Mouse (Mus musculus): ENCODE results near the gene Smug1. TPM values are rescaled to one million over a fixed set of nuclear protein-coding genes. Genes with fewer than 3 reads are reported as not detected.

The Smug1 gene
- polyA plus RNA-seq, 1 experiment from 2014 or later: 21.7 TPM

DNA sequence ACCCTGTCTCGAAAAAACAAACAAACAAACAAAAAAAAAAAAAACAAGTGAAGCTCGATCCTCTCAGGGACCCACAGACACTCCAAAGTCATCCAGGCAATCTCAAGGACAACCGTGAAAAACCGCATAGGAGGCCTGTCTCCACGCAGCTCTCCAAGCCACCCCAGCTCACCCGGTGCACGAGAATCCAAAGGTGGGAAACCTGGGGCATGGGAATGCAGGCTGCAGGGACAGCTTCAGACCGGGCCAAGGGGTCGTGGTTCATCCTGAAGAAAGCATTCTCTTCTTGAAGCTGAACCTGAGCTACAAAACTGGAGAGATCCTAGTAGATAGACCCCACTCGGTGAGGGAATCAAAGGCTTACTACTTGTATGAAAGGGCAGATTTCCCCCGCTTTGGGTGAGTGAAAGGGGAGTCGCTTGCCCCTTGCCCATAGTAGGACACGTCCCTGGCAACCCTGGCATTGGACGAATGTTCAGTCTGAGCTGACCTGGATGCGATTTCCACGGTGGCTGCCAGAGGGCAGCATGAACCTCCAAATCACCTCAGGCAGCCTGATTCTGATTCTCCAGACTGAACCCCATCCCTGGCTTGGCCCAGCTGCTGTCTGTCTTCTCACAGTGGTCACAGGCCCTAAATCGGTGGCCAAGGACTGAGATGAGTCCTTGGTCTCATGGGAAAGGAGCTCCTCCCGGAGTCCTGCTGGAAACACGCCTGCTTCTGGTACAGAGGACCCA, 18.7 kb upstream of the Smug1 start:
- Histone ChIP-seq H3K27me3 (ENCODE audit: poor library complexity, severe bottlenecking) (peaks cover 49% of the 10 kb centered on the region), H3K36me3 (replicated peaks) (peaks cover 15% of the 10 kb centered on the region), H3K4me3 (no peak overlapping the region), H3K4me1 (peaks cover 22% of the 10 kb centered on the region), H3K27ac (no peak overlapping the region), H3K9me3 (no peaks in the 10 kb centered on the region)
- 52% methylated on average over 19 of the region's 19 CpGs for WGBS
- DNase-seq (ENCODE audit: extremely low spot score, low spot score): peak; percentile 57

DNA sequence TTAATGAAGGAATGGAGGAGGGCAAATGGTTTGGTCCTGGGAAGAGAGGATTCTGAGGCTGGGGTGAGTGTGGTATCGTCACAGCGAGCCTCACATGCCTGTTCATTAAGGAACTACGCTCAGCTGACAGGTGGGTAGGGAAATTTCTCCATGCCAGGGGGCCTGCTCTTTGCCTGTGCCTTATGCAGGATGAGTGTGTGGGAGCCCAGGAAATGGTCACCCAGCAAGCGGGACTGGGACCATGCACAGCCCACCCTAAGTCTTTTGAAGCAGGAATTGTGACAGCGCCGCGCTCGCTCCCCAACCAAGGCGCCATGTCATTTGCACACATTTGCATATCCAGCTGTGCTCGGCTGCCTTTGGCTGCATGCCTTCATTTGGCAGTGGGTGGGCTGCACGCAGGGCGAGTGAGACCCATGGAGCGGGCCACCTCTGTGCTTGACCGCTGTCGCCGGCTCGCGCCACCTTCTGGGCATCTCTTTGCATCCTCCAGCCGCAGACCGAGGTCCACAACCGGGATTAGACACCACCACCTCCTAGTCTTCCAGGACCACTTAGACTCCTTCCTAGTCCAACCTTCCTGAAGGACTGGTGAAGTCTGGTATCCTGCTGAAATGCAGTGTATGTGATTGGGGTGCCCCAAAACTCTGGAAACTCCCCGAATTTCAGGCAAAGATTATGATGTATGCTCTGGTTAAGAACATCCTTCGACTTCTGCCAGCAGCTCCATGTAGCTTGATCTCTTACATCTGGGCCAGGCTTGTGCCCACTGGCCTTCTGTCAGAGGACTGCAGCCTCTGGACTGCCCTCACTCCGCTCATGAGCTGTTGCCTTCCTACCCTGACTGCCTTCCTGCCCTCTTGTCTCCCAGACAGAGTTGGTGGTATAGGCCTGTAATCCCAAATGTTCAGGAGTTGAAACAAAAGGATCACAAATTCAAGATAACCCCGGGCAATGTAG, 17.0 kb upstream of the Smug1 start:
- Histone ChIP-seq H3K4me1 (peaks cover 22% of the 10 kb centered on the region), H3K27me3 (ENCODE audit: poor library complexity, severe bottlenecking) (peaks cover 66% of the 10 kb centered on the region), H3K4me3 (peak overlapping the region; percentile 41), H3K27ac (no peak overlapping the region), H3K36me3 (replicated peaks) (peaks cover 4% of the 10 kb centered on the region), H3K9me3 (no peaks in the 10 kb centered on the region)
- 13% methylated on average over 25 of the region's 25 CpGs for WGBS
- peak; percentile 50 for DNase-seq (ENCODE audit: extremely low spot score, low spot score)

DNA sequence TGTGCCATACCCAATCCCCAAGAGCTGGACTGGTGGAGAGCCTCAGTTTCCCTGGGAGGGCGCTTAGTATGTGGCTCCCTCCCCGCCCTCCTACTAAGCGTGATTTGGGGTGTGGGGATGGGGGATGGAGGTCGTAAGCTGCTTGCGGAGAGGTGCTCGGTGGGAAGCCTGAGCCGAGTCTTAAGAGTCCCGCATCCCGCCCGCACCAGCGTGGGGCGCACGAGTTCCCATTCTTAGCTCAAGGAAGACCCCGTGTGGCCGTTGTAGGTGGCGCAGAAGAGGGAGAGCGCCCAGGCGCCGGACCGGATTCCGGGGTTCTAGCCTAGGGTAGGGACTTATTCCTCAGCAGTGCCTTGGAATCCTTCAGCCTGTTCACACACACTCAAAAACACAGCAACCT, 16.2 kb upstream of the Smug1 start:
- Histone ChIP-seq H3K27me3 (ENCODE audit: poor library complexity, severe bottlenecking) (peaks cover 74% of the 10 kb centered on the region), H3K4me3 (peak overlapping the region; percentile 41), H3K27ac (peak overlapping the region; percentile 32; the same call in 1 of the 2 replicates), H3K36me3 (replicated peaks) (no peaks in the 10 kb centered on the region), H3K9me3 (no peaks in the 10 kb centered on the region), H3K4me1 (peaks cover 25% of the 10 kb centered on the region)
- WGBS: 2% methylated on average over 21 of the region's 21 CpGs
- peak; percentile 66 for DNase-seq (ENCODE audit: extremely low spot score, low spot score)

DNA sequence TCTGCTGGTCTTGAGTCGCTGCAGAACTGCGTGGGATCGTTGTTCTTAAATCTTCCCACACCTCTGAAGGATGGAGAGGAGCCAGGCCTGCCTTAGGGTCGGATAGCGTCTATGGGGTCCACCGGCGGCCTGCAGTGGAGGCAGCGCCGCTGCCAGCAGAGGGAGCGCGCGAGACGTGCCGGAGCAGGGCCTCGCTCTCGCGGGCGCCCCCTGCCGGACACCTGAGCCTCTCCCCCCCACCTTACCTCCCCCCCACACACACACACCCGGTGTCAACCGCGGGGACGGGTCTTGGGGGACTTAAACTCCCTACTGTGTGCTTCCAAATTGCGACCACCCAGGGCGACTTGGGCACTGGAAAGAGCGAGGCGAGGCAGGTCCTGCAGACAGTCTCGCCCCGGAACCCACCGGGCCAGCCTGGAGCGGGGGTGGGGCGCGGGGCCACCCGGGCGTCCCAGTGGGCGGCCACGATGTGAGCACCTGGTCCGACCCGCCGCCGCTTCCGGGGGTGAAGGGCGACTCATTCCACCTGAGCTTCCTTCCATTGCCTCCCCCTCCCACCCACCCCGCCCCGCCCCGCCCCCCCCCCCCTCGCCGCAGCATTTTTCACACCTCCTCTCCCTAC, 15.4 kb upstream of the Smug1 start:
- WGBS: 2% methylated on average over 41 of the region's 48 CpGs
- H3K4me3 ChIP-seq: peak overlapping the region; percentile 41

DNA sequence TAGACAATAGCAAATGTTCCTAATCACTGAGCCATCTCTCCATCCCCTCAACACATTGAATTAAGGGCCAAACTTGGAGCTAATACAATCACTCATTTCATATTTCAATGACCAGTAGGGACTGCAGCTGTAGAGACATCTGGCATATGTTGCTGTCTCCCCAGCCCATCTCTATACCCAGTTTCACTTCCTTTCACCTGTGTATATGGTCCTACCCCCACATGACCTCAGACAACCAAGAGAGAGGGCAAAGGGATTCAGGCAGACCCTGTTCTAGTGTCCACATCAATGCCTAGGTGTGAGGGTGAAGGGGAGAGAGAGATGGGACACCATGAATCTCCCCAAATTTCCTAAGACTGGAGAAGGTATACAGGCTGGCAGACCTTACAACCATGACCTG, 13.5 kb upstream of the Smug1 start:
- Histone ChIP-seq H3K4me1 (peaks cover 41% of the 10 kb centered on the region), H3K36me3 (replicated peaks) (no peaks in the 10 kb centered on the region), H3K4me3 (no peak overlapping the region), H3K27ac (no peak overlapping the region), H3K9me3 (no peaks in the 10 kb centered on the region), H3K27me3 (ENCODE audit: poor library complexity, severe bottlenecking) (peaks cover 100% of the 10 kb centered on the region)
- peak; percentile 12 for DNase-seq (ENCODE audit: extremely low spot score, low spot score)

More for the DNA sequence above, 15.4 kb upstream of the Smug1 start:
- no peaks in the 10 kb centered on the region for H3K36me3 ChIP-seq (replicated peaks)
- H3K4me1 ChIP-seq: peaks cover 33% of the 10 kb centered on the region
- peak; percentile 82 for DNase-seq (ENCODE audit: extremely low spot score, low spot score)
- no peak overlapping the region for H3K27ac ChIP-seq
- H3K27me3 ChIP-seq (ENCODE audit: poor library complexity, severe bottlenecking): peaks cover 83% of the 10 kb centered on the region
- H3K9me3 ChIP-seq: no peaks in the 10 kb centered on the region

DNA sequence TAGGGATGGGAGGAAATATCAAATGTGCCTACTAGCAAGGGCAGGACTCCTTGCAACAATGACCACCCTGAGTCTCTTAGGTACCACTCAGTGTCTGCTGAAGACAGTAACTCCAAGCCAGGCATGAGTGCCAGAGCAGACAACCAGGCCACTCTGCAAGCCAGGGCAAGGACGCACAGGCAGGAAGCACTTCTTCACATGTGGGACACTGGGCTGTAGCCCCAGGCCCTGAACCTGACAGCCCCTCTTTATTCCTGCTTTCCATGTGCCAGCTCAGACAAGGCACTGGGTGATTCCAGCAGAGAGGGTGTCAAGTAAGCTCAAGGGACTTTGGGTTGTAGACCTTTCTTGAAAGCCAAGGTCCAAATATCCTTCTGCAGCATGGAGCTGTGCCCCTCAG, 11.9 kb upstream of the Smug1 start:
- peaks cover 100% of the 10 kb centered on the region for H3K27me3 ChIP-seq (ENCODE audit: poor library complexity, severe bottlenecking)
- H3K9me3 ChIP-seq: no peaks in the 10 kb centered on the region
- H3K4me1 ChIP-seq: peaks cover 38% of the 10 kb centered on the region
- 47% methylated on average over 1 of the region's 1 CpGs for WGBS
- H3K36me3 ChIP-seq (replicated peaks): no peaks in the 10 kb centered on the region
- no peak overlapping the region for H3K4me3 ChIP-seq
- no peak overlapping the region for H3K27ac ChIP-seq
- no peak for DNase-seq (ENCODE audit: extremely low spot score, low spot score)

DNA sequence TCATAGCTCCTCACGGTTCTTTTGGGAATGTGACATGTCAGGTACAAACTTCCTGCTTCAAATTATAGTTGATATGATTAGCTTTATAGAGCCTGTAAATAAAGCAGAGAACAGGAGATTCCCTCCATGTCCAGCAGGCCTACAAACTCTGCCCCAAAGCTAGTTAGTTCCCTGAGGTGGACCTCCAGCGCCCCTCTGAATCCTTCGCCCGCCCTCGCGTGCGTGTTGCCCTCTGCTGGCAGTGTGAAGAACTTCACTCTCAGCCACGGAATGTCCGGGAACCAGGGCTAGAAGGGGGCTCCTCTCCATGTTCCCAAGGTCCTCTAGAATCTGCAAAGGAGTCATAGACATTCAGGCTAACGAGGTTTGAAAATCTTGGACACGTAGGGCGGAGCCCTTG, 11.2 kb upstream of the Smug1 start:
- Histone ChIP-seq H3K4me3 (no peak overlapping the region), H3K9me3 (no peaks in the 10 kb centered on the region), H3K27ac (no peak overlapping the region), H3K36me3 (replicated peaks) (no peaks in the 10 kb centered on the region), H3K4me1 (peaks cover 31% of the 10 kb centered on the region), H3K27me3 (ENCODE audit: poor library complexity, severe bottlenecking) (peaks cover 100% of the 10 kb centered on the region)
- DNase-seq (ENCODE audit: extremely low spot score, low spot score): peak; percentile 50
- 7% methylated on average over 12 of the region's 12 CpGs for WGBS

DNA sequence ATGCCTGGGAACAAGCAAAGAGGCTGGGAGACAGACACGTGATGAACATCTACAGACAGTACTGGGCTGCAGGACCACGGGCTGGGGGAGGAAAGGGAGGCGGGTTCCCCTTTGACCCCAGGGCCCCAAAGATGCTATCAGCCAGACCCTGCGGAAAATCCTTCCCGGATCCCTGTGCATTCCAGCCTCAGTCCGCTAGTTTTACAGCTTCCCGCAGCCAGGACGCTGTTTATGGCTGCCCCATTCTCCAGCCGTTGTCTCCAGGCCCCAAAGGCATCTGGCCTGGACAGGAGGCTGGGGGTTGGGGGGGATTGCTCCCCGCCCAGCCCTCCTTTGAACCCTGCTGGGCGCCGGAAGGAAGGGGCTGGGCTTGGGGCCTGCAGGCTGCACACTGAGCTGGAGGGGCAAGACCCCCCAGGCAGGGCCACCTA, 10.7 kb upstream of the Smug1 start:
- 4% methylated on average over 12 of the region's 12 CpGs for WGBS
- Histone ChIP-seq H3K4me1 (peaks cover 26% of the 10 kb centered on the region), H3K27me3 (ENCODE audit: poor library complexity, severe bottlenecking) (peaks cover 100% of the 10 kb centered on the region), H3K4me3 (peak overlapping the region; percentile 16; the same call in 1 of the 2 replicates), H3K36me3 (replicated peaks) (no peaks in the 10 kb centered on the region), H3K9me3 (no peaks in the 10 kb centered on the region), H3K27ac (no peak overlapping the region)
- no peak for DNase-seq (ENCODE audit: extremely low spot score, low spot score)

DNA sequence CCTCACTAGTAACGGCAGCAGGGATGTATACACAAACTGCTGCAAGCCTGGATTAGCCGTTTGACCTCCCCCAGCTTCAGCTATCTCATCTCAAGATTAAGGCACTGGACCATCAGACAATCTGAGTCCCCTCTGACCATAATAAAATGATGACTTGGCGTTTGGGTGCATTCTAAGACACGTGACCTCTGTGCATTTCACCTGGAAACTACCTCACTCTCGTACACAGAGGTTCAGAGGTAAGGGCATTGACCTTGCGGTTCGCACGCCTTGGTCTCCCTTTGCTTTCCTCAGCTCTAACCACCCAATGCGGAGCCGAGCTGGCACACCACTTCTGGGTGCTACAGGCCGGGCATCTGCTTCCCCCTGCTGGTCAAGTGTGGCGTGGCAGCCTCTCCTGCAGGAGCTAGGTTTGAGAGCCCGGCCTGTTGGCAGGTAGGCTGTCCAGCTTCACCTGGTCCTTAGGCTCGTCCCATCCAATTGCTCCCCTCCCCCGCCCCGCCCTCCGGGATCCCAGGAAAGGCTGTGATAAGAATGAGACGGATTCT, 10.1 kb upstream of the Smug1 start:
- WGBS: 1% methylated on average over 18 of the region's 18 CpGs
- Histone ChIP-seq H3K27me3 (ENCODE audit: poor library complexity, severe bottlenecking) (peaks cover 100% of the 10 kb centered on the region), H3K9me3 (no peaks in the 10 kb centered on the region), H3K36me3 (replicated peaks) (no peaks in the 10 kb centered on the region), H3K4me3 (0 out of 2 replicates have a peak overlapping the region, but pooled peaks have one; percentile 16), H3K4me1 (peaks cover 19% of the 10 kb centered on the region), H3K27ac (no peak overlapping the region)
- DNase-seq (ENCODE audit: extremely low spot score, low spot score): peak; percentile 89

DNA sequence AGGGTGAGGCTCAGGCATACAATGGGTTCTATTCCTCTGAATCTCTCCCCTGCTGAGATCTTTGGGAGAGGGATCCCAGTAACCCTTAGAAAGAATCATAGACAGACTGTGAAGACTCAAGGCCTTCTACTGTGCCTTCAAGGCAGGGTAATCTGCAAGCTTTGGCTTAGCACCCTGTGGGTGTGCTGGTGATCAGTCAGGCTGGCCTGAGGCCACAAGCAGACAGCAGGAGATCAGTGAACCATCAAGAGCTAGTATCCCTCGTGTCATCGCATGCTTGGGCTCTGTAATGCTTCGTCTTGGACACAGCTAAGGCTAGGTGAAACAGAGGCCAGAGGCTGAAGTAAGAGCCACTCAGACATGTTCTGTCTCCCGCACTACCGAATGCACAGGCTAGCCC, 6.4 kb upstream of the Smug1 start:
- Histone ChIP-seq H3K27ac (no peak overlapping the region), H3K27me3 (ENCODE audit: poor library complexity, severe bottlenecking) (peaks cover 100% of the 10 kb centered on the region), H3K4me1 (peaks cover 46% of the 10 kb centered on the region), H3K4me3 (no peak overlapping the region), H3K9me3 (no peaks in the 10 kb centered on the region), H3K36me3 (replicated peaks) (no peaks in the 10 kb centered on the region)
- DNase-seq (ENCODE audit: extremely low spot score, low spot score): no peak
- WGBS: 63% methylated on average over 5 of the region's 5 CpGs

DNA sequence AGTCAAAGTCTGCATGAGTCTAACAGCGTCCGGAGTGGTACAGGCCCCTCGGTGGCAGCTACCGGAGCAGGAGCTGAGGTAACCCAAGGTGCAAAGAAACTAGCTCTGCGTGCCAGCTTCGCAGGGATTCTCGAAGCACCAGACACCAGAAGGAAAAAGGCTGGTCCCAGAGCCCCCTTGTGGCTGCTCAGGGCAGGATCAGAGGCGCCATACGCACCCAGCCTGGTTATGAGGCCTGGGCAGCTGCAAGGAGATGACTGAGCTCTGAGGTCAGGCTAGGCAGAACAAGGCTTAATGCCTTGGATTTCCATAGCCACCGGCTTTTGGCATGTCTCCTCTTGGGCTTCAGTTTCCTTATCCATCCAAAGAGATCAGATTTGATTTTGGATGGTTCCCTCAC, 5.6 kb upstream of the Smug1 start:
- peaks cover 44% of the 10 kb centered on the region for H3K4me1 ChIP-seq
- WGBS: 7% methylated on average over 10 of the region's 10 CpGs
- H3K9me3 ChIP-seq: no peaks in the 10 kb centered on the region
- H3K36me3 ChIP-seq (replicated peaks): no peaks in the 10 kb centered on the region
- DNase-seq (ENCODE audit: extremely low spot score, low spot score): peak; percentile 70
- H3K27me3 ChIP-seq (ENCODE audit: poor library complexity, severe bottlenecking): peaks cover 100% of the 10 kb centered on the region
- no peak overlapping the region for H3K27ac ChIP-seq
- H3K4me3 ChIP-seq: no peak overlapping the region

DNA sequence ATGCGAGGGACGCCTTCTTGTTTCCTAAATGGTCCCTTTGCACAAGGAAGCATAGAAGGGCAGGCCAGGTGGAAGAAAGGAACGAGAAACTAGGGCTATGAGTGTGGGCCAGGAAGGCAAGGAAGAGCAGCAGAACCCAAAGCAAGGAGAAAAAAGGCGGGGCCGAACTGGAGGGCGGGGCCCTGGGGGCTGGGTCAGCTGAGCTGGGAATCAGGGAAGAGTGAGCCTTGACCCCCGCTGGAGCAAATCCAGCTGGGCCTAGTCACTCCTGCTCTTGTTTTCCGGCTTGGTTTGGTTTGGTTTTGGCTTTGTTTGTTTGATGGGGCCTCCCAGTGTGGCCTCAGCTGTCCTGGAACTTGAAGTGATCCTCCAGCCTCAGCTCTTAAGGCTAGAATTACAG, 4.4 kb upstream of the Smug1 start:
- peaks cover 39% of the 10 kb centered on the region for H3K4me1 ChIP-seq
- no peak overlapping the region for H3K27ac ChIP-seq
- H3K36me3 ChIP-seq (replicated peaks): no peaks in the 10 kb centered on the region
- DNase-seq (ENCODE audit: extremely low spot score, low spot score): no peak
- peaks cover 100% of the 10 kb centered on the region for H3K27me3 ChIP-seq (ENCODE audit: poor library complexity, severe bottlenecking)
- H3K4me3 ChIP-seq: no peak overlapping the region
- no peaks in the 10 kb centered on the region for H3K9me3 ChIP-seq
- WGBS: 6% methylated on average over 8 of the region's 8 CpGs

All from forebrain, embryonic 10.5 days (tissue).